ENCODE assay signal across 19 mouse cellular contexts in genomic region chr14:118716372-118717312, GRCm38 (mm10). TPM values are rescaled to one million over a fixed set of nuclear protein-coding genes. Genes with fewer than 3 reads are reported as not detected.
DNase-seq lines count a peak whose midpoint lies in the region; ATAC-seq and TF ChIP-seq lines count a peak whose summit lies in the region.
"Had no signal": no experiment of that assay in that cellular context is flagged by ENCODE, and none has a peak within 500 bp of the region (broad histone marks: within the 10 kb centered on the region; RNA-seq: fewer than 3 reads in every experiment).

No protein-coding gene starts in this region.

- H3K4me3 ChIP-seq in gastrocnemius, adult 2 months: no peak overlapping the region
- H3K4me3 ChIP-seq in stomach, postnatal 0 days (ENCODE audit: low read depth, low read length): no peak overlapping the region
- H3K4me3 ChIP-seq: embryonic facial prominence, embryonic 15.5 days; hindbrain, embryonic 12.5 days; liver, embryonic 15.5 days; midbrain, embryonic 13.5 days had no signal

- H3K4me1 ChIP-seq in stomach, postnatal 0 days (replicated peaks; ENCODE audit: control insufficient read depth, insufficient read depth): no peaks in the 10 kb centered on the region

- no peak for TF ChIP-seq EP300 in stomach, postnatal 0 days (optimal IDR thresholded peaks at IDR 0.05)

- H3K27me3 ChIP-seq in stomach, postnatal 0 days (ENCODE audit: control insufficient read depth, insufficient read depth, low read length): no peaks in the 10 kb centered on the region

- ATAC-seq in granulocyte monocyte progenitor cell, adult 5-6 weeks (replicated peaks; ENCODE audit: poor library complexity, severe bottlenecking): peak; percentile 73
- ATAC-seq in stomach, postnatal 0 days (ENCODE audit: low FRiP score, low TSS enrichment): peak; percentile 60; the same call in 1 of the 2 replicates
- no peak for ATAC-seq in monocyte, adult 5-6 weeks (replicated peaks; ENCODE audit: insufficient number of reproducible peaks, low FRiP score, low TSS enrichment, poor library complexity, severe bottlenecking)
- ATAC-seq: forebrain, embryonic 14.5 days; intestine, postnatal 0 days; midbrain, embryonic 13.5 days had no signal

- intact Hi-C loops in gastrocnemius, adult 2 months (cut with DNase I): no loop called here

- peak; percentile 48 for DNase-seq in gastrocnemius, adult 2 months
- DNase-seq in gastrocnemius, adult 8-10 months (ENCODE audit: low spot score in 2 of 2): no peak
- peak; percentile 64 for DNase-seq in lung, postnatal 36 days
- DNase-seq in lung, postnatal 14 days: no peak
- no peak for DNase-seq in stomach, postnatal 0 days (ENCODE audit: low spot score)
- no peak for DNase-seq in testis, postnatal 10 days (ENCODE audit: low spot score)
- DNase-seq: cerebellum, postnatal 36 days; gastrocnemius, postnatal 14 days; kidney, postnatal 4 days; spleen, adult 18-20 months had no signal

- H3K9me3 ChIP-seq in stomach, postnatal 0 days (ENCODE audit: control insufficient read depth, low read length): no peaks in the 10 kb centered on the region
- H3K9me3 ChIP-seq: embryonic facial prominence, embryonic 15.5 days; G1E; hindbrain, embryonic 12.5 days; liver, embryonic 15.5 days; midbrain, embryonic 13.5 days had no signal

- H3K36me3 ChIP-seq in stomach, postnatal 0 days (ENCODE audit: control insufficient read depth, insufficient read depth, low read length): no peaks in the 10 kb centered on the region
- H3K36me3 ChIP-seq: embryonic facial prominence, embryonic 15.5 days; G1E; hindbrain, embryonic 12.5 days; liver, embryonic 15.5 days; midbrain, embryonic 13.5 days had no signal

- no peak for TF ChIP-seq CTCF in gastrocnemius, adult 2 months (IDR thresholded peaks at IDR 0.05)
- no peak for TF ChIP-seq CTCF in stomach, postnatal 0 days (IDR thresholded peaks at IDR 0.05; ENCODE audit: low read depth)

- H3K9ac ChIP-seq in stomach, postnatal 0 days (ENCODE audit: low read length): no peak overlapping the region
- H3K9ac ChIP-seq: embryonic facial prominence, embryonic 15.5 days; hindbrain, embryonic 12.5 days; liver, embryonic 15.5 days; midbrain, embryonic 13.5 days had no signal

- 0 out of 2 replicates have a peak overlapping the region, but pooled peaks have one; percentile 20 for H3K27ac ChIP-seq in gastrocnemius, adult 2 months
- H3K27ac ChIP-seq in stomach, postnatal 0 days (replicated peaks): no peak overlapping the region
- H3K27ac ChIP-seq: embryonic facial prominence, embryonic 15.5 days; hindbrain, embryonic 12.5 days; liver, embryonic 15.5 days; midbrain, embryonic 13.5 days had no signal

- WGBS in stomach, postnatal 0 days: 77% methylated on average over 16 of the region's 16 CpGs

- no peak overlapping the region for H3K4me2 ChIP-seq in stomach, postnatal 0 days (replicated peaks; ENCODE audit: low read depth)
- H3K4me2 ChIP-seq: embryonic facial prominence, embryonic 15.5 days; hindbrain, embryonic 12.5 days; liver, embryonic 15.5 days; midbrain, embryonic 13.5 days had no signal

RNA-seq across cellular contexts. Expression of gene Abcc4, which starts 10.6 kb away (rescaled TPM):
- 10 to 100 TPM; 10.1 to 12.2 TPM for total RNA-seq in gastrocnemius, adult 2 months (2021)
- 10 to 100 TPM in 2 of 4 experiments, 1 to 10 TPM in 2; 9.7 to 10.9 (median 10.2) TPM for total RNA-seq in gastrocnemius, adult 8-10 months (2022)
- total RNA-seq in granulocyte monocyte progenitor cell, adult 5-6 weeks (2014; fragmentation: Nextera tagmentation): 42.4 and 42.7 TPM in 2 replicates
- 34.0 and 38.8 TPM in 2 replicates for total RNA-seq in granulocyte monocyte progenitor cell, adult 5-6 weeks (2017)
- 1.9 and 2.6 TPM in 2 replicates for polyA plus RNA-seq in stomach, postnatal 0 days (2015; fragmentation: Nextera tagmentation; extraction: Ambion mirVana)
- 11.1 to 14.9 TPM (median 14.3 TPM) in 3 replicates for total RNA-seq in monocyte, adult 5-6 weeks (2017)

Comparison
In these comparisons a context has a peak if more than half of its experiments do, and no peak if none do; other contexts are left out.
1. DNase-seq: peak in gastrocnemius, adult 2 months (single experiment) and lung, postnatal 36 days (single experiment); none in gastrocnemius, adult 8-10 months (0 of 2), lung, postnatal 14 days (single experiment), stomach, postnatal 0 days (single experiment) and testis, postnatal 10 days (single experiment).